Mouse (Mus musculus) liver, embryonic 14.5 days (tissue): ENCODE results near the gene Gm11084.

Experiments used
- CTCF ChIP-seq: IDR thresholded peaks from 2 replicates; pipeline ENCODE4 v1.5.1; 2016; ENCODE audit warnings: antibody characterized with exemption, low read depth, control low read depth
- EP300 ChIP-seq: IDR thresholded peaks from 2 replicates; pipeline ENCODE4 v1.6.1; 2016; ENCODE audit warnings: antibody characterized with exemption, low read depth

GRCm38 (mm10) chr2:73000194-73000593 lies 13.7 kb upstream of the Gm11084 start:
- TF ChIP-seq CTCF, result no peak
- TF ChIP-seq EP300, result no peak
